Mouse (Mus musculus): ENCODE data around the gene Insc. TPM values are rescaled to one million over a fixed set of nuclear protein-coding genes. Genes with fewer than 3 reads are reported as not detected.

Insc gene
- total RNA-seq, 2 experiments from 2014 or later, result 5.8 to 8.6 TPM

- DNase-seq (ENCODE audit: low spot score in 2 of 2), result no peak
Observed at GRCm38 (mm10) chr7:114896966-114897697, 153.6 kb downstream of the Insc start.

Other genes with a start within 250 kb of the Insc start
- gene Cyp2r1, start 180.7 kb upstream of the Insc start, total RNA-seq (2021), result 1 to 10 TPM in 1 of 2 experiments, under 1 TPM in 1; 0.78 to 1.5 TPM
- not detected for gene Calca, start 107.3 kb upstream of the Insc start, total RNA-seq (2021)
- gene Calcb, start 25.1 kb upstream of the Insc start, total RNA-seq (2021), result not detected

All from gastrocnemius, postnatal 4 days (tissue).